Comparison of ENCODE assay signal across 18 mouse cellular contexts in genomic region chr4:141897838-141898237, GRCm38 (mm10). TPM values are rescaled to one million over a fixed set of nuclear protein-coding genes. Genes with fewer than 3 reads are reported as not detected.
DNase-seq lines count a peak whose midpoint lies in the region; ATAC-seq and TF ChIP-seq lines count a peak whose summit lies in the region.
"Had no signal": no experiment of that assay in that cellular context is flagged by ENCODE, and none has a peak within 500 bp of the region (broad histone marks: within the 10 kb centered on the region; RNA-seq: fewer than 3 reads in every experiment).

No protein-coding gene starts in this region.

- H3K4me1 ChIP-seq in lung, adult 2 months (ENCODE audit: control insufficient read depth, insufficient read depth, low read length) = no peaks in the 10 kb centered on the region; the same call in 1 of the 2 replicates
- H3K4me1 ChIP-seq in forebrain, embryonic 10.5 days = peaks cover 57% of the 10 kb centered on the region
- H3K4me1 ChIP-seq in hindbrain, embryonic 13.5 days (replicated peaks) = peaks cover 67% of the 10 kb centered on the region
- peaks cover 25% of the 10 kb centered on the region for H3K4me1 ChIP-seq in midbrain, embryonic 15.5 days

- WGBS in lung, adult 2 months = 43% methylated on average over 3 of the region's 3 CpGs
- WGBS in forebrain, embryonic 10.5 days = 57% methylated on average over 3 of the region's 3 CpGs
- 30% methylated on average over 3 of the region's 3 CpGs for WGBS in hindbrain, embryonic 13.5 days
- WGBS in midbrain, embryonic 15.5 days = 34% methylated on average over 3 of the region's 3 CpGs

- no peak overlapping the region for H3K4me2 ChIP-seq in hindbrain, embryonic 13.5 days
- H3K4me2 ChIP-seq in midbrain, embryonic 15.5 days = no peak overlapping the region
- H3K4me2 ChIP-seq: stomach, embryonic 15.5 days had no signal

- peak; percentile 19 for DNase-seq in lung, postnatal 36 days
- DNase-seq in lung, adult 2 months = no peak
- no peak for DNase-seq in forebrain, embryonic 10.5 days (ENCODE audit: extremely low spot score, low spot score)
- DNase-seq in left cerebral cortex, adult 18-20 months (ENCODE audit: low spot score in 2 of 2) = no peak
- no peak for DNase-seq in T-cell, adult 2 months (ENCODE audit: low spot score)
- no peak for DNase-seq in gastrocnemius, postnatal 4 days (ENCODE audit: low spot score in 2 of 2)
- DNase-seq: adrenal gland, postnatal 36 days; heart, adult 11 months; kidney, postnatal 36 days; layer of hippocampus, postnatal 36 days; thymus, postnatal 36 days had no signal

- H3K4me3 ChIP-seq in lung, adult 2 months (replicated peaks; ENCODE audit: extremely low read depth, low read depth, low read length) = no peak overlapping the region
- no peak overlapping the region for H3K4me3 ChIP-seq in forebrain, embryonic 10.5 days
- no peak overlapping the region for H3K4me3 ChIP-seq in hindbrain, embryonic 13.5 days
- no peak overlapping the region for H3K4me3 ChIP-seq in midbrain, embryonic 15.5 days
- H3K4me3 ChIP-seq: stomach, embryonic 15.5 days had no signal

- peak overlapping the region; percentile 87 for H3K27ac ChIP-seq in forebrain, embryonic 10.5 days
- peak overlapping the region; percentile 89 for H3K27ac ChIP-seq in hindbrain, embryonic 13.5 days
- peak overlapping the region; percentile 77; the same call in 1 of the 2 replicates for H3K27ac ChIP-seq in midbrain, embryonic 15.5 days
- H3K27ac ChIP-seq: stomach, embryonic 15.5 days had no signal

- TF ChIP-seq POLR2A in lung, adult 2 months (IDR thresholded peaks at IDR 0.05; ENCODE audit: borderline replicate concordance, extremely low read depth, low read depth, low read length) = no peak

- H3K36me3 ChIP-seq in forebrain, embryonic 10.5 days (replicated peaks) = no peaks in the 10 kb centered on the region
- H3K36me3 ChIP-seq in hindbrain, embryonic 13.5 days = no peaks in the 10 kb centered on the region
- no peaks in the 10 kb centered on the region for H3K36me3 ChIP-seq in midbrain, embryonic 15.5 days (replicated peaks)
- H3K36me3 ChIP-seq: stomach, embryonic 15.5 days had no signal

- H3K9ac ChIP-seq in hindbrain, embryonic 13.5 days = no peak overlapping the region
- no peak overlapping the region for H3K9ac ChIP-seq in midbrain, embryonic 15.5 days
- H3K9ac ChIP-seq: stomach, embryonic 15.5 days had no signal

- TF ChIP-seq CTCF in lung, adult 2 months (IDR thresholded peaks at IDR 0.05; ENCODE audit: insufficient read depth, low read length) = no peak

- peaks cover 16% of the 10 kb centered on the region; the same call in 1 of the 2 replicates for H3K27me3 ChIP-seq in forebrain, embryonic 10.5 days (ENCODE audit: poor library complexity, severe bottlenecking)
- no peaks in the 10 kb centered on the region for H3K27me3 ChIP-seq in hindbrain, embryonic 13.5 days
- H3K27me3 ChIP-seq in midbrain, embryonic 15.5 days (replicated peaks) = no peaks in the 10 kb centered on the region
- H3K27me3 ChIP-seq: stomach, embryonic 15.5 days had no signal

- ATAC-seq in hindbrain, embryonic 13.5 days (ENCODE audit: low FRiP score) = no peak
- no peak for ATAC-seq in midbrain, embryonic 15.5 days (replicated peaks)

- H3K9me3 ChIP-seq in forebrain, embryonic 10.5 days = no peaks in the 10 kb centered on the region
- H3K9me3 ChIP-seq in hindbrain, embryonic 13.5 days = no peaks in the 10 kb centered on the region
- no peaks in the 10 kb centered on the region for H3K9me3 ChIP-seq in midbrain, embryonic 15.5 days
- H3K9me3 ChIP-seq: stomach, embryonic 15.5 days had no signal

RNA-seq across cellular contexts. Expression of gene Efhd2, which starts 23.1 kb away (rescaled TPM):
- polyA plus RNA-seq in lung, adult 2 months (2012; rRNA removed) = 95.0 and 116 TPM in 2 replicates
- polyA plus RNA-seq in forebrain, embryonic 10.5 days (2016; fragmentation: Nextera tagmentation; extraction: Ambion mirVana) = 39.5 and 41.5 TPM in 2 replicates
- polyA plus RNA-seq in hindbrain, embryonic 13.5 days (2015; fragmentation: Nextera tagmentation; extraction: Ambion mirVana) = 68.1 and 68.6 TPM in 2 replicates
- 71.5 and 82.6 TPM in 2 replicates for polyA plus RNA-seq in midbrain, embryonic 15.5 days (2015; fragmentation: Nextera tagmentation; extraction: Ambion mirVana)
- total RNA-seq in left cerebral cortex, adult 18-20 months (2021) = 100 to 1,000 TPM; 298 to 317 TPM
- 10 to 100 TPM; 60.6 to 68.0 TPM for total RNA-seq in gastrocnemius, postnatal 4 days (2021)

RNA-seq across cellular contexts. Expression of gene Ctrc, which starts 51.7 kb away (rescaled TPM):
- 4.7 TPM in 1 of 2 replicates, not detected in the other for polyA plus RNA-seq in lung, adult 2 months (2012; rRNA removed)
- not detected in 2 replicates for polyA plus RNA-seq in forebrain, embryonic 10.5 days (2016; fragmentation: Nextera tagmentation; extraction: Ambion mirVana)
- not detected in 2 replicates for polyA plus RNA-seq in hindbrain, embryonic 13.5 days (2015; fragmentation: Nextera tagmentation; extraction: Ambion mirVana)
- polyA plus RNA-seq in midbrain, embryonic 15.5 days (2015; fragmentation: Nextera tagmentation; extraction: Ambion mirVana) = not detected in 2 replicates
- not detected for total RNA-seq in left cerebral cortex, adult 18-20 months (2021)
- not detected for total RNA-seq in gastrocnemius, postnatal 4 days (2021)
- total RNA-seq: adrenal gland, postnatal 36 days; layer of hippocampus, postnatal 36 days; MEL had no signal
- polyA plus RNA-seq: heart, embryonic 16.5 days; intestine, embryonic 14.5 days; liver, adult 2 months had no signal
